Comparison of ENCODE assay signal across 14 mouse cellular contexts in genomic region chr1:164712514-164712913, GRCm38 (mm10).
"Had no signal": no experiment of that assay in that cellular context is flagged by ENCODE, and none has a peak within 500 bp of the region (broad histone marks: within the 10 kb centered on the region; RNA-seq: fewer than 3 reads in every experiment).

No protein-coding gene starts in this region.

- H3K4me2 ChIP-seq: liver, embryonic 13.5 days; midbrain, embryonic 12.5 days; midbrain, embryonic 15.5 days; neural tube, embryonic 12.5 days; neural tube, embryonic 15.5 days had no signal

- H3K4me3 ChIP-seq: left cerebral cortex, adult 2 months; liver, embryonic 13.5 days; midbrain, embryonic 12.5 days; midbrain, embryonic 15.5 days; neural tube, embryonic 12.5 days; neural tube, embryonic 15.5 days had no signal

- DNase-seq: kidney, adult 18-20 months; layer of hippocampus, postnatal 36 days; liver, embryonic 13.5 days; lung, adult 2 months; right cerebral cortex, adult 18-20 months; right cerebral cortex, postnatal 14 days; thymus, adult 2 months; thymus, postnatal 14 days had no signal

- H3K36me3 ChIP-seq: liver, embryonic 13.5 days; midbrain, embryonic 12.5 days; midbrain, embryonic 15.5 days; neural tube, embryonic 12.5 days; neural tube, embryonic 15.5 days had no signal

- H3K27ac ChIP-seq: left cerebral cortex, adult 2 months; liver, embryonic 13.5 days; macrophage; midbrain, embryonic 12.5 days; midbrain, embryonic 15.5 days; neural tube, embryonic 12.5 days; neural tube, embryonic 15.5 days had no signal

- H3K9ac ChIP-seq: liver, embryonic 13.5 days; midbrain, embryonic 12.5 days; midbrain, embryonic 15.5 days; neural tube, embryonic 12.5 days; neural tube, embryonic 15.5 days had no signal

- H3K4me1 ChIP-seq: liver, embryonic 13.5 days; midbrain, embryonic 12.5 days; midbrain, embryonic 15.5 days; neural tube, embryonic 12.5 days; neural tube, embryonic 15.5 days had no signal

- H3K27me3 ChIP-seq: liver, embryonic 13.5 days; midbrain, embryonic 12.5 days; midbrain, embryonic 15.5 days; neural tube, embryonic 12.5 days; neural tube, embryonic 15.5 days had no signal

- ATAC-seq: midbrain, embryonic 15.5 days had no signal

- H3K9me3 ChIP-seq: liver, embryonic 13.5 days; midbrain, embryonic 12.5 days; midbrain, embryonic 15.5 days; neural tube, embryonic 15.5 days had no signal
